Mouse (Mus musculus) G1E (cell line): ENCODE measurements around the gene Atp6v0a2.

Experiments
- CTCF ChIP-seq: IDR thresholded peaks from 2 replicates; pipeline ENCODE4 v1.5.1; 2012; ENCODE audit warnings: low read depth, low read length, inconsistent platforms, mixed read lengths
- GATA2 ChIP-seq: IDR thresholded peaks from 2 replicates; pipeline ENCODE4 v1.6.1; 2012; ENCODE audit warnings: low read depth, low read length, inconsistent platforms, borderline replicate concordance

DNA sequence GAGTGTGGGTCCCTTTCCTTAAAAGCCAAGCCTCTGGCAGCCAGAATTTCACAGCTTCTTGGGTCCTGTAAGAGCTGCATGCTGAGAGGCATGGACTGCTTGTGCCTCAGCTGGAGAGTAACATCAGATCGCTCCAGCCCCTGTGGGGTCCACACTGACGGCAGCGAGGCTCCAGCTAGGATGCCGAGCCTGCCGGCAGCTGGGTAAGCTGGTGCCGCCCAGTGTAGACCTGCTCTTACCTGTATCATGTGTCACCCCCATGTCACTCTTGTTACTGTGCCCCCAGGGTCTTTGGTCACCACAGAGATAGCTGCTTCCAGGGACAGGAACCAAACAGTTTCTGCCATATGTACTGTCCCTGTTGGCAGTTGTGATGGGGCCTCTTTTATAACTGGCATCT lies 94.7 kb downstream of the Atp6v0a2 start:
- TF ChIP-seq CTCF (no peak), GATA2 (no peak)
